Mouse (Mus musculus) limb, embryonic 15.5 days (tissue): ENCODE measurements around the gene Arl8b. TPM values are rescaled to one million over a fixed set of nuclear protein-coding genes. Genes with fewer than 3 reads are reported as not detected.

ENCODE experiments used
- ATAC-seq: fragments of 200-750 bp; cut with Nextera tagmentation; 2 replicates; pipeline ENCODE4 v1.8.0; 2017; ENCODE audit warnings: low read depth, moderate TSS enrichment; ENCODE audit not compliant: insufficient number of reproducible peaks, low FRiP score, low TSS enrichment
- H3K27ac ChIP-seq: fragments of 300-500 bp; sonication (generic); 2 replicates; pipeline ENCODE4 v1.5.1; 2015; ENCODE audit warnings: moderate library complexity, mild to moderate bottlenecking, inconsistent platforms
- H3K27me3 ChIP-seq: fragments of 300-500 bp; sonication (generic); 2 replicates; pipeline ENCODE4 v1.6.1; 2015; ENCODE audit warnings: inconsistent platforms
- H3K36me3 ChIP-seq: fragments of 300-500 bp; sonication (generic); 2 replicates; pipeline ENCODE4 v1.6.1; 2015; ENCODE audit warnings: inconsistent platforms
- H3K4me1 ChIP-seq: fragments of 300-500 bp; sonication (generic); 2 replicates; pipeline ENCODE4 v1.6.1; 2015; ENCODE audit warnings: inconsistent platforms
- H3K4me2 ChIP-seq: fragments of 300-500 bp; sonication (generic); 2 replicates; pipeline ENCODE4 v1.6.1; 2015; ENCODE audit warnings: mild to moderate bottlenecking, inconsistent platforms
- H3K4me3 ChIP-seq: fragments of 300-500 bp; sonication (generic); 2 replicates; pipeline ENCODE4 v1.5.1; 2015; ENCODE audit warnings: mild to moderate bottlenecking, inconsistent platforms
- H3K9ac ChIP-seq: fragments of 300-500 bp; sonication (generic); 2 replicates; pipeline ENCODE4 v1.6.1; 2015; ENCODE audit warnings: inconsistent platforms
- H3K9me3 ChIP-seq: fragments of 300-500 bp; sonication (generic); 2 replicates; pipeline ENCODE4 v1.6.1; 2016; ENCODE audit warnings: inconsistent platforms
- WGBS: fragments of 180-500 bp; shearing (Covaris S2); methylation state at CpG from one replicate; pipeline ENCODE4 v1.1.7; 2015; 5-methylcytosine and 5-hydroxymethylcytosine counted together
- polyA plus RNA-seq: library from polyadenylated mRNA; unstranded; fragments of >200 nt; fragmentation: Nextera tagmentation; extraction: Ambion mirVana; gene quantifications from 2 replicates; pipeline ENCODE4 v1.2.1, GENCODE M21; 2015

Gene Arl8b
- polyA plus RNA-seq, 1 experiment from 2014 or later = 79.3 TPM

DNA sequence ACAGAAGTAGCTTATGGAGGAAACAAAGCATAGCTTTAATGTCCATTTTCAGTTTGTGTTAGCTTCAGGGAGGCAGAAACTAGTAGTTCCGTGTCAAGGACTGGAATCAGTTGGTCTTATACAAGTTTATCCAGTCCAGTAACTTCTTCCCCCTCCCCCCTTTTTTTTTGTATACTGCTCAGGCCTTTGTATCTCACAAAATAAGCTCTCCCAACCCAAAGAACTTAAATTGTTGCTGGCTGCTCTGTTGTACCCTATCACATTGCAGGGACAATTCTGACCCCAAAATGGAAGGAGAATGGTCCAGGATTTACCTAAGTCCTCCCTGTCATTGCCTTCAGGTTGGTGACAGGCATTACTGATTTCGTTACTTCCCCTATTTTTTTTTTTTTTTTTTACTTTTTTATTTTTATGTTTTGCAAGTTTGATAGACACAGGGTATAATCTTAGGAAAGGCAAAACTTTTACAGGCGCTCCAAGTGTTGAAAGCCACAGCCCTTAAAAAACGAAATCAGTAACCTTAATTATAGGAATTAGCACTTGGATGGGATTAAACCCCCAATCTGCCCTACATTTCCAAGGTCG lies 44.5 kb downstream of the Arl8b start:
- Histone ChIP-seq H3K27ac (no peak overlapping the region), H3K9ac (no peak overlapping the region), H3K4me2 (peak overlapping the region; percentile 74), H3K36me3 (peaks cover 13% of the 10 kb centered on the region), H3K27me3 (no peaks in the 10 kb centered on the region), H3K4me1 (peaks cover 14% of the 10 kb centered on the region), H3K9me3 (no peaks in the 10 kb centered on the region), H3K4me3 (peak overlapping the region; percentile 96)
- no peak for ATAC-seq
- WGBS = 22% methylated on average over 5 of the region's 5 CpGs

DNA sequence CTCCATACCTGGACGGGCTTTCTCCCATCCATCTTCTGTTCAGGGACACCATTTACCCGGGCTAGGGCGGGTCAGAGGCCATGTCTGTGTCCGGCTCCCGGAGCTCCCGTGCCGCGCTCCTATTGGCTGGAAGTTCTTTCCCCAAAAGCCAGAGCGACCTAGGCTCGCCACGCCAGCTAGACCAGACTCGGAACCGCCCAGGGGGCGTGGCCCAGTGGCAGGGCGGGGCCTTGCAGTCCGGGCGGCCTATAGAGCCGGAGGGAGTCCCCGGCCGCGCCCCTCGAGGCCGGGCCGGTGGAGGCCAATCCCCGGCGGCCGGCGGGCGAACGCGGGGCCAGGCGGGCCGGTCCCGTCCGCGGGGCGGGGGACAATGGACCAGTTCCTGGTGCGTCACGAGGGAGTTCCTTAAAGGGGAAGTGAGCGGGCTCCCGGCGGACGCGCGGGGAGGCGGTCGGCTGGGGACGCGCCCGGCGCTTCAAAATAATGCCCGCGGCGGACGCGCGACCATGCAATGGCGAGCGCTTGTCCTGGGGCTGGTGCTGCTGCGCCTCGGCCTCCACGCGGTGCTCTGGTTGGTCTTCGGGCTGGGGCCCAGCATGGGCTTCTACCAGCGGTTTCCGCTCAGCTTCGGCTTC lies 45.5 kb downstream of the Arl8b start, which contains the start of gene Edem1:
TSS of gene Edem1 (plus strand) at position 408 of the 635 bp plus-strand sequence.
- no peaks in the 10 kb centered on the region for H3K27me3 ChIP-seq
- H3K4me3 ChIP-seq = peak within 1 kb of the TSS; percentile 96
- peak within 1 kb of the TSS; percentile 92 for H3K9ac ChIP-seq
- peak; percentile 98 for ATAC-seq
- H3K27ac ChIP-seq = peak within 1 kb of the TSS; percentile 90
- H3K36me3 ChIP-seq = peaks cover 4% of the 10 kb centered on the region
- no peaks in the 10 kb centered on the region for H3K9me3 ChIP-seq
- WGBS = under 1% methylated on average over 66 of the region's 67 CpGs
- peaks cover 14% of the 10 kb centered on the region for H3K4me1 ChIP-seq
- peak within 1 kb of the TSS; percentile 74 for H3K4me2 ChIP-seq

DNA sequence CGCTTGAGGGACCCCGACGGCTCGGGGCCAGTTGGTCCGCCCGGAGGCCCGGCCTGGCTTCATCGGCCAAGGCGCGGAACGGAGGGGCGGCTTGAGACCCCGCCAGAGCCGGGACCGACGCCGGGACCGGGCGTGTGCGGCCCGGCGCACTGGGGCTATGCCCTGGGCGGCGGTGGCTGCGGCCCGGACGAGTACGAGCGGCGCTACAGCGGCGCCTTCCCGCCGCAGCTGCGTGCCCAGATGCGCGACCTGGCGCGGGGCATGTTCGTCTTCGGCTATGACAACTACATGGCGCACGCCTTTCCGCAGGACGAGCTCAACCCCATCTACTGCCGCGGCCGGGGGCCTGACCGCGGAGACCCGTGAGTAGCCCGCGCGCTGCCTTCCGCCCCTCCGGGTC lies 46.0 kb downstream of the Arl8b start:
- Histone ChIP-seq H3K36me3 (no peaks in the 10 kb centered on the region), H3K4me1 (peaks cover 14% of the 10 kb centered on the region), H3K27ac (peak overlapping the region; percentile 90), H3K27me3 (no peaks in the 10 kb centered on the region), H3K9me3 (no peaks in the 10 kb centered on the region), H3K4me3 (peak overlapping the region; percentile 96), H3K4me2 (peak overlapping the region; percentile 74), H3K9ac (peak overlapping the region; percentile 92)
- no peak for ATAC-seq
- WGBS = under 1% methylated on average over 56 of the region's 56 CpGs

DNA sequence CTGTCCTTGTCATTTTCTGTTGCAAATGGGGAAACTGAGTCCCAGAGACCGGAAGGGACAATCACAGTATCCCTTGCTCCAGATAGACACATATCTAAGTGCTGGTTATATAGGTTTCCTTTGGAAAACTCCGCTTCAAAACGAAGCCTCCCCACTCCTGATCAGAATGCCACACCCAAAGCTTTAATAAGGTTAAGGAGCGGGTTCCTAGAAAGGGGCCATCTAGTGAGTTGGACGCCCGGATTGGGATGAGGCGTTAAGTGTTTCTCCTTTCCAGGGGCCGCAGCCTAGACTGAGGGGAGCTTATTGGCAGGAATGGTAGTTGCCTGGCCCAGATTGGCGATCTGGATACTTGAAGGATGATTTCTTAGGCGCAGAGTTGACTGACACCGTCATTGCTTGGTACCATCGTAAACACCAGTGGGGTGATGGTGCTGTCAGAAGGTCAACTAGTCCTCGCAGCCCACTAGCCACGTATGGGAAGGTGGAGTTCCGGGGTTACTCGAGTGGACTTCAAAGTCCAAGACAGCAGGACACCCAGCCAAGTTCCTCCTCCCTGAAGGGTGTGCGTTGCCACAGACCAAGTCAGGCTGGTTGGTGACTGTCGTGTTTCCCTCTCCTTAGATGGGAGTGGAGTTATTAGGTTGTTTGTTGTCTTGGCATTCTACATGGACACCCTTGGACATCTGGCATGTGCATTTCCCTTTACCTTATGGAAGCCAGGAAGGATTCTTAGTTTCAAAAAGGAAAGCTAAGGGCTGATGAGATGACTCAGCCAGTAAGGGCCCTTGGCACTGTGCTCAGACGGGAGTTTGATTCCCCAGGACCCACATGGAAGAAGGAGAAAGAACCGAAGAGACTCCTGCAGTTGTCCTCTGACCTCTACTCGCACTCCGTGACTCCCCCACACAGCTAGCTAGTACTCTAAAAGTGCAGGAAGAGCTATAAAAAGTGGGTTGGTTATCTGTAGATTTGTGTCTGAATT lies 46.8 kb downstream of the Arl8b start:
- H3K4me3 ChIP-seq = peak overlapping the region; percentile 96
- no peaks in the 10 kb centered on the region for H3K36me3 ChIP-seq
- H3K4me2 ChIP-seq = peak overlapping the region; percentile 74
- H3K27me3 ChIP-seq = no peaks in the 10 kb centered on the region
- peak overlapping the region; percentile 92 for H3K9ac ChIP-seq
- H3K9me3 ChIP-seq = no peaks in the 10 kb centered on the region
- no peak for ATAC-seq
- H3K27ac ChIP-seq = peak overlapping the region; percentile 90; the same call in 1 of the 2 replicates
- H3K4me1 ChIP-seq = peaks cover 14% of the 10 kb centered on the region
- WGBS = 16% methylated on average over 22 of the region's 22 CpGs

DNA sequence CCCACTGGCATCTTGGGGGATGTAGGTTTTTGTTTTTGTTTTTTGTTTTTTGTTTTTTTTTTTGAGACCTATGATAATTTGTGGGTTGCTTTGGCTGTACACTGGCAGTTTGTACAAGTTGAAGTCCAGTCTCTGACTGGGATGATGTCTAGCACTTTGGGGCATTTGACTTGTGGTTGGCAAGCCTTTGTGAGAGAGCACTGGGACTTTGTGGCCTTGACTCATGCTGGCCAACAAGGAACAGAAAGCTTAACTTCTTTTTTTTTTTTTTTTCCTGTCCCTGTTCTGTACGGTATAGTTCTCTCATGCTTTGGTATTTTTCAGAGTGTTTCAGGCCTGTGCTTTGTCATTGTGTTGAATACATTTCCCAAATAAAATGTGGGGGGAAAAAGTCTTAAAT lies 49.3 kb downstream of the Arl8b start:
- Histone ChIP-seq H3K9ac (no peak overlapping the region), H3K4me2 (no peak overlapping the region), H3K27ac (no peak overlapping the region), H3K27me3 (no peaks in the 10 kb centered on the region), H3K9me3 (no peaks in the 10 kb centered on the region), H3K36me3 (peaks cover under 1% of the 10 kb centered on the region; the same call in 1 of the 2 replicates), H3K4me1 (peaks cover 24% of the 10 kb centered on the region), H3K4me3 (no peak overlapping the region)
- 72% methylated on average over 1 of the region's 1 CpGs for WGBS
- ATAC-seq = no peak

DNA sequence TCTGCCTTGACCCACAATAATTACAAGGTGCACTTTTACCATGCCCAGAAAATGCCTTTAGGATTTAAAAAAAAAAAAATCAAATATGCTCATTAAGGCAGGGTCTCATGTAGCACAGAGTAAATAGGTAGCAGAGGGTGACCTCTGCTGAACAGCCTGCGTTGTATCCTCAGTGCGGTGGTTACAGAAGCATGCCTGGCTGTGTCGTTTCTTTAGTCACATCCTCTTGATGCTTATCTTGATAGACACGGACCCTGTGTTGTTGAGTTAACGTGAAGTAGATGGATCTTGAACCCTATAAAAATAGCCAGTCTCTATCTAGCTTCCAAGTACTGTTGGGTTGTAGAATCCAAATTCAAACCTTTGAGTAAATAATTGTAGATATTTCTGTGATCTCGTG lies 50.1 kb downstream of the Arl8b start:
- H3K9me3 ChIP-seq = no peaks in the 10 kb centered on the region
- H3K4me2 ChIP-seq = no peak overlapping the region
- 83% methylated on average over 6 of the region's 6 CpGs for WGBS
- H3K4me1 ChIP-seq = peaks cover 24% of the 10 kb centered on the region
- no peak overlapping the region for H3K9ac ChIP-seq
- H3K4me3 ChIP-seq = no peak overlapping the region
- no peaks in the 10 kb centered on the region for H3K27me3 ChIP-seq
- ATAC-seq = no peak
- no peak overlapping the region for H3K27ac ChIP-seq
- peaks cover 9% of the 10 kb centered on the region for H3K36me3 ChIP-seq

DNA sequence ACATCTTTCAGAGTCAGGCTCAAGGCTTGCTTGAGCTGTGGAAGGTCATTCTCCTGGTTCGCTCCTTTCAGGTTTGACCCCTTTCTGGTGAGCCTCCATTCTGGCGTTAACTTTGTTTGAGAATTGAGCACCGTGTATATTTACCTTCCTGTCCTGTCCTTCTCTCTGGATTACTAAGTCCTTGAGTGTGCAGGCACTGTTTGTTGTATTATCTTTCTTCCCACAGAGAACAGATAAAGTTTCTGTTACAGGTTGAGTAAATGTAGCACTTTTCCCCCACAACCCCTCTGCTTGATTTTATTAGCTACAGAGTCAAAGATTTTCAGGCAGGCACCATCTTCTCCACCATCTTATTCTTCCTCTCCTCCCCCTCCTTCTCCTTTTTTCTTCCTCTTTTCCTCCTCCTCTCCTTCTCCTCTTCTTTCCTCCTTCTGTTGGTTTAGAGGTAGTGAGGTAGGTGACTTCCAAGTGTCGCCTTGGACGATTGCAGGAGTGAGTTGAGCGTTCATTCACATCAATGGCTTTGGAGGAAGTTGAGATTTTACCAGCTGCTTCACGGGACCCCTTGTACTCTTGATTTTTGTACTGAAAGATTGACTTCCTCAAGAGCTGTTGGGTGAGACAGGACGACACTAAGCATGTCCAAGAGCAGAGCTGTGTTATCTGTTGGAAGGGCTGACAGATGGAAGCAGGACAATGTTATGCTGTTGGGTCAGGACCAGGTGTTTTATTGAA lies 51.2 kb downstream of the Arl8b start:
- no peaks in the 10 kb centered on the region for H3K9me3 ChIP-seq
- no peaks in the 10 kb centered on the region for H3K27me3 ChIP-seq
- 92% methylated on average over 8 of the region's 8 CpGs for WGBS
- H3K9ac ChIP-seq = no peak overlapping the region
- peaks cover 14% of the 10 kb centered on the region for H3K36me3 ChIP-seq
- no peak for ATAC-seq
- no peak overlapping the region for H3K27ac ChIP-seq
- no peak overlapping the region for H3K4me3 ChIP-seq
- no peak overlapping the region for H3K4me2 ChIP-seq
- H3K4me1 ChIP-seq = peaks cover 23% of the 10 kb centered on the region

DNA sequence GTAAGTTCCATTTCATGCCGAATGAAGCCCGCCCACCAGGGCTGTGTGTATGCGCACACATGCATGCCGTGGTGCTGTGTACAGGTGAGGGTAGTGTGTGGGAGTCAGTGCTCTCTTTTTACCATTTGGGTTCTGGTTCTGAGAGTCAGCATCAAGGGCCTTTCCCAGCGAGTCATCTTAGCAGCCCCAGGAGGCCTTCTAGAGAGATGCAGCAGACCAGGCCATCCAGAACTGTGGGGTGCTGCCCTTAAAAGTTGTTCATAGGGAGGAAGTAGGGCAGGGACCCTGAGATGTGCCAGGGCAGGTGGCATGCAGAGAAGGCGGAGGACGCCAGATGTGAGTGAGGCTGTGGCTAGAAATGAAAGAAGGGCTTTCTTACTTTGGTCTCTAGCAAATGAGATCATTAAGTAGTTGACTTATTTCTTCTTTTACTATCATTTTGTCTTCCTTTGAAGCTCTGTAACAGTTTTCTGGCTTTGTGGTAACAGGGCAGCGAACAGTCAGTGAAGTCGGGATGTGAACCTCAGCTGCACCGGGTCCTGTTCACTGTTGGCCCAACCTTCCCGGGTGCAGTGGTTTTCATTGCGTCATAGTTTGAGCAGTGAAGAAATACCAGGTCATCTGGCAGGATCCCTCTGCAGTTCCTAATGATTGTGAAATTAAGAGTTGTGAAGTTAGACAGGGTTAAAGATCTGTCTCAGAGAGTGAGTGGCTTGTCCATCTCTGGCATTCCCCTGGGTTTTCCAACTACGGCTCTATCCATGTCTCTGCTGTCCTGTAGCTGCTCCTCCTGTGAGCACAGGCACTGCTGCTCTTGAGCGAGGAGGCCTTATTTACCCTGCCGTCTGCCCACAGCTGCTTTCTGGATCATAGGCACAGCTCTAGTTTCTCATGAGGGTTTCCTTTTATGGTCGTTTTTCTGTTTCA lies 53.1 kb downstream of the Arl8b start:
- H3K27me3 ChIP-seq = no peaks in the 10 kb centered on the region
- no peak overlapping the region for H3K4me3 ChIP-seq
- no peaks in the 10 kb centered on the region for H3K9me3 ChIP-seq
- H3K27ac ChIP-seq = no peak overlapping the region; the same call in 1 of the 2 replicates
- peaks cover 13% of the 10 kb centered on the region for H3K4me1 ChIP-seq
- ATAC-seq = no peak
- 69% methylated on average over 16 of the region's 16 CpGs for WGBS
- no peak overlapping the region for H3K4me2 ChIP-seq
- H3K9ac ChIP-seq = no peak overlapping the region
- H3K36me3 ChIP-seq = peaks cover 24% of the 10 kb centered on the region

DNA sequence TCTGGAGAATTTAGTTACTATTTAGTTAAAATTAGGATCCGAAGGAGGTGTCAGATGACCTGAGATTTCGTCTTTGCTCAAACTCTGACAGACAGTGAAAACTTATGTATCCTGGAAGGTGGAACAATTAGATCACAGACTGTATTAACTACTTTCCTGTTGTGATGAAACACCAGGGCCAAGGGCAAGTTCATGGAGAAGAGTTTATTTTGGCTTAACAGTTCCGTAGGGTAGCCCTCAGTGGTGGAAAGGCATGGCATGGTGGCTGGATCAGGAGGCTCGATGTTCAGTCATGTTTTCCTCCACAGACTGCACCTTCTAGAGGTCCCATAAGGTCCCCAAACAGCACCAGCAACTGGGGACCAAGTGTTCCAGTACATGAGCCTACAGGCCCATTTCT lies 54.2 kb downstream of the Arl8b start:
- no peaks in the 10 kb centered on the region for H3K9me3 ChIP-seq
- peaks cover 30% of the 10 kb centered on the region for H3K36me3 ChIP-seq
- WGBS = 83% methylated on average over 4 of the region's 4 CpGs
- H3K4me1 ChIP-seq = peaks cover 10% of the 10 kb centered on the region; the same call in 1 of the 2 replicates
- no peak overlapping the region for H3K4me2 ChIP-seq
- no peak overlapping the region for H3K4me3 ChIP-seq
- no peaks in the 10 kb centered on the region for H3K27me3 ChIP-seq
- no peak overlapping the region for H3K9ac ChIP-seq
- ATAC-seq = no peak
- no peak overlapping the region for H3K27ac ChIP-seq

DNA sequence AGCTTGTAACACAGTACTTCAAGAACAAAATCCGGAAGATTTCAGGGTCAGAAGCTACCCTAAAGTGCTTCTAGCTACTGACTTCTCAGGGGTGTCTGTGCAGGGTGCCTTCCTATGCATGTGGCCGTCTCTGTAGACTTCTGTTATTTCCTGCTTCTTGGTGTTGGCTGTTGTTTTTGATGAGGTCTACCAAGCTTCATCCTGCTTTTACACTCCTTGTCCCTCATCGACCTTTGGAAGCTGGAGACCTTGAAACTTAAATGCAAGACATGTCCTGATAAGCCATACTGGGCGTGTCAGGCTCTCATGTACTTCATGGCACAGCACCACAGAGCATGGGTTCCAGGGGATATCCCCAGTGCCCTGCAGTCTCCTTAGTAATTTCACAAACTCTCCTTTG lies 55.1 kb downstream of the Arl8b start:
- no peaks in the 10 kb centered on the region for H3K9me3 ChIP-seq
- H3K4me3 ChIP-seq = no peak overlapping the region
- no peak overlapping the region for H3K9ac ChIP-seq
- WGBS = 83% methylated on average over 4 of the region's 4 CpGs
- no peak overlapping the region for H3K27ac ChIP-seq
- H3K36me3 ChIP-seq = peaks cover 32% of the 10 kb centered on the region
- H3K27me3 ChIP-seq = no peaks in the 10 kb centered on the region
- no peak overlapping the region for H3K4me2 ChIP-seq
- ATAC-seq = no peak
- H3K4me1 ChIP-seq = peaks cover 10% of the 10 kb centered on the region; the same call in 1 of the 2 replicates
